Mouse (Mus musculus): ENCODE data around the gene Ppp1r16b.

GRCm38 (mm10) chr2:158705529-158705928, 40.3 kb downstream of the Ppp1r16b start:
- TF ChIP-seq CTCF (IDR thresholded peaks at IDR 0.05; ENCODE audit: control insufficient read depth, insufficient read depth, low read length) (no peak), POLR2A (IDR thresholded peaks at IDR 0.05; ENCODE audit: borderline replicate concordance, control insufficient read depth, low read depth, low read length) (no peak)
